Comparison of ENCODE assay signal across 13 mouse cellular contexts in genomic region chr2:163641681-163642080, GRCm38 (mm10). TPM values are rescaled to one million over a fixed set of nuclear protein-coding genes. Genes with fewer than 3 reads are reported as not detected.
DNase-seq lines count a peak whose midpoint lies in the region; ATAC-seq and TF ChIP-seq lines count a peak whose summit lies in the region.
"Had no signal": no experiment of that assay in that cellular context is flagged by ENCODE, and none has a peak within 500 bp of the region (broad histone marks: within the 10 kb centered on the region; RNA-seq: fewer than 3 reads in every experiment).

No protein-coding gene starts in this region.

- H3K4me2 ChIP-seq in heart, embryonic 13.5 days, result peak overlapping the region; percentile 76
- no peak overlapping the region for H3K4me2 ChIP-seq in midbrain, postnatal 0 days (ENCODE audit: low read depth, low read length, poor library complexity, severe bottlenecking)
- H3K4me2 ChIP-seq in midbrain, embryonic 15.5 days, result no peak overlapping the region
- peak overlapping the region; percentile 26; the same call in 1 of the 2 replicates for H3K4me2 ChIP-seq in heart, postnatal 0 days (ENCODE audit: low read depth, low read length)
- no peak overlapping the region for H3K4me2 ChIP-seq in midbrain, embryonic 11.5 days

- no peak for DNase-seq in heart, postnatal 14 days
- DNase-seq in midbrain, postnatal 0 days (ENCODE audit: low spot score), result no peak
- DNase-seq in heart, postnatal 0 days (ENCODE audit: low spot score), result peak; percentile 49
- DNase-seq in thymus, postnatal 14 days, result no peak
- DNase-seq in midbrain, embryonic 11.5 days (ENCODE audit: low spot score, missing footprints), result no peak
- DNase-seq: cerebellum, adult 18-20 months; right cerebral cortex, postnatal 14 days; thymus, postnatal 25 days had no signal

- H3K4me3 ChIP-seq in heart, embryonic 13.5 days, result peak overlapping the region; percentile 97
- H3K4me3 ChIP-seq in midbrain, postnatal 0 days (ENCODE audit: low read depth, low read length), result no peak overlapping the region
- no peak overlapping the region for H3K4me3 ChIP-seq in midbrain, embryonic 15.5 days
- no peak overlapping the region for H3K4me3 ChIP-seq in heart, postnatal 0 days (ENCODE audit: low read depth, low read length)
- 0 out of 2 replicates have a peak overlapping the region, but pooled peaks have one; percentile 7 for H3K4me3 ChIP-seq in small intestine, adult 2 months (ENCODE audit: low read depth, low read length)
- no peak overlapping the region for H3K4me3 ChIP-seq in midbrain, embryonic 11.5 days (ENCODE audit: low read depth, low read length)
- H3K4me3 ChIP-seq: forebrain, embryonic 10.5 days had no signal

- H3K27me3 ChIP-seq in heart, embryonic 13.5 days (replicated peaks), result no peaks in the 10 kb centered on the region
- no peaks in the 10 kb centered on the region for H3K27me3 ChIP-seq in midbrain, postnatal 0 days (ENCODE audit: insufficient read depth, low read length)
- no peaks in the 10 kb centered on the region for H3K27me3 ChIP-seq in midbrain, embryonic 15.5 days (replicated peaks)
- H3K27me3 ChIP-seq in heart, postnatal 0 days (ENCODE audit: control insufficient read depth, insufficient read depth, low read length), result no peaks in the 10 kb centered on the region
- H3K27me3 ChIP-seq in small intestine, adult 2 months (ENCODE audit: control insufficient read depth, insufficient read depth, low read length), result no peaks in the 10 kb centered on the region
- no peaks in the 10 kb centered on the region for H3K27me3 ChIP-seq in midbrain, embryonic 11.5 days (ENCODE audit: control insufficient read depth, insufficient read depth, low read length)

- intact Hi-C loops in heart, postnatal 14 days (cut with DNase I), result loop anchor here (10.0 kb wide), 1 partner anchor 143 kb away; no protein-coding TSS in a partner anchor

- peak overlapping the region; percentile 100 for H3K27ac ChIP-seq in heart, embryonic 13.5 days (replicated peaks)
- no peak overlapping the region for H3K27ac ChIP-seq in midbrain, postnatal 0 days (ENCODE audit: low read depth, low read length)
- H3K27ac ChIP-seq in midbrain, embryonic 15.5 days, result no peak overlapping the region
- H3K27ac ChIP-seq in heart, postnatal 0 days (ENCODE audit: low read depth), result peak overlapping the region; percentile 35
- H3K27ac ChIP-seq in small intestine, adult 2 months (ENCODE audit: insufficient read depth, low read depth, low read length), result peak overlapping the region; percentile 100
- no peak overlapping the region for H3K27ac ChIP-seq in midbrain, embryonic 11.5 days (ENCODE audit: low read depth, low read length)
- H3K27ac ChIP-seq: forebrain, embryonic 10.5 days had no signal

- H3K4me1 ChIP-seq in heart, embryonic 13.5 days, result peaks cover 82% of the 10 kb centered on the region
- H3K4me1 ChIP-seq in midbrain, postnatal 0 days (ENCODE audit: insufficient read depth, low read length), result peaks cover 5% of the 10 kb centered on the region
- peaks cover 26% of the 10 kb centered on the region for H3K4me1 ChIP-seq in midbrain, embryonic 15.5 days
- H3K4me1 ChIP-seq in heart, postnatal 0 days (ENCODE audit: control insufficient read depth, insufficient read depth), result peaks cover 68% of the 10 kb centered on the region
- H3K4me1 ChIP-seq in small intestine, adult 2 months (ENCODE audit: control insufficient read depth, insufficient read depth, insufficient read length, low read length), result peaks cover 17% of the 10 kb centered on the region; the same call in 1 of the 2 replicates
- H3K4me1 ChIP-seq in midbrain, embryonic 11.5 days (ENCODE audit: control insufficient read depth, insufficient read depth, low read length), result peaks cover 12% of the 10 kb centered on the region

- ATAC-seq in heart, embryonic 13.5 days (ENCODE audit: extremely low read depth, insufficient number of reproducible peaks, low FRiP score, low TSS enrichment), result no peak
- no peak for ATAC-seq in midbrain, postnatal 0 days (ENCODE audit: low FRiP score)
- no peak for ATAC-seq in midbrain, embryonic 15.5 days (replicated peaks)
- no peak for ATAC-seq in heart, postnatal 0 days (ENCODE audit: insufficient read depth, low read depth)
- no peak for ATAC-seq in midbrain, embryonic 11.5 days (ENCODE audit: low FRiP score)
- ATAC-seq: activated CD4-positive, CD25-positive, alpha-beta regulatory T cell, adult 4 months had no signal

- 42% methylated on average over 3 of the region's 3 CpGs for WGBS in heart, embryonic 13.5 days
- WGBS in midbrain, postnatal 0 days, result 84% methylated on average over 3 of the region's 3 CpGs
- 90% methylated on average over 3 of the region's 3 CpGs for WGBS in midbrain, embryonic 15.5 days
- WGBS in heart, postnatal 0 days, result 40% methylated on average over 3 of the region's 3 CpGs
- 18% methylated on average over 3 of the region's 3 CpGs for WGBS in small intestine, adult 2 months
- WGBS in midbrain, embryonic 11.5 days, result 86% methylated on average over 3 of the region's 3 CpGs

- no peak for TF ChIP-seq POLR2A in small intestine, adult 2 months (IDR thresholded peaks at IDR 0.05; ENCODE audit: low read depth, low read length)

- peak overlapping the region; percentile 67 for H3K9ac ChIP-seq in heart, embryonic 13.5 days
- H3K9ac ChIP-seq in midbrain, postnatal 0 days (replicated peaks; ENCODE audit: low read length, poor library complexity, severe bottlenecking), result no peak overlapping the region
- no peak overlapping the region for H3K9ac ChIP-seq in midbrain, embryonic 15.5 days
- no peak overlapping the region for H3K9ac ChIP-seq in heart, postnatal 0 days (replicated peaks; ENCODE audit: low read depth, low read length)
- no peak overlapping the region for H3K9ac ChIP-seq in midbrain, embryonic 11.5 days (ENCODE audit: low read length)

- no peak for TF ChIP-seq EP300 in heart, postnatal 0 days (IDR thresholded peaks at IDR 0.05; ENCODE audit: low read depth)

- peak; percentile 3; the same call in 1 of the 2 replicates for TF ChIP-seq CTCF in midbrain, postnatal 0 days (IDR thresholded peaks at IDR 0.05)
- no peak for TF ChIP-seq CTCF in heart, postnatal 0 days (IDR thresholded peaks at IDR 0.05; ENCODE audit: low read depth)
- TF ChIP-seq CTCF in small intestine, adult 2 months (IDR thresholded peaks at IDR 0.05; ENCODE audit: extremely low read depth, insufficient read length, insufficient replicate concordance, low read depth, low read length), result no peak

- peaks cover 24% of the 10 kb centered on the region for H3K36me3 ChIP-seq in heart, embryonic 13.5 days
- H3K36me3 ChIP-seq in midbrain, postnatal 0 days (ENCODE audit: insufficient read depth, low read length), result no peaks in the 10 kb centered on the region
- 0 out of 2 replicates have a peak, but pooled peaks cover under 1% of the 10 kb centered on the region for H3K36me3 ChIP-seq in midbrain, embryonic 15.5 days (replicated peaks)
- 0 out of 2 replicates have a peak, but pooled peaks cover 6% of the 10 kb centered on the region for H3K36me3 ChIP-seq in heart, postnatal 0 days (replicated peaks; ENCODE audit: control insufficient read depth, insufficient read depth, low read length)
- peaks cover 38% of the 10 kb centered on the region for H3K36me3 ChIP-seq in small intestine, adult 2 months (ENCODE audit: control insufficient read depth, insufficient read depth, low read length)
- no peaks in the 10 kb centered on the region for H3K36me3 ChIP-seq in midbrain, embryonic 11.5 days (ENCODE audit: control insufficient read depth, insufficient read depth, low read length)

- no peaks in the 10 kb centered on the region for H3K9me3 ChIP-seq in heart, embryonic 13.5 days
- no peaks in the 10 kb centered on the region for H3K9me3 ChIP-seq in midbrain, postnatal 0 days (ENCODE audit: low read length)
- no peaks in the 10 kb centered on the region for H3K9me3 ChIP-seq in midbrain, embryonic 15.5 days
- H3K9me3 ChIP-seq in heart, postnatal 0 days (replicated peaks; ENCODE audit: control insufficient read depth, low read length), result no peaks in the 10 kb centered on the region
- H3K9me3 ChIP-seq in midbrain, embryonic 11.5 days (ENCODE audit: control insufficient read depth, low read length), result no peaks in the 10 kb centered on the region
- H3K9me3 ChIP-seq: forebrain, embryonic 10.5 days had no signal

RNA-seq across cellular contexts. Expression of gene Serinc3, which starts 3.2 kb away (rescaled TPM):
- 50.1 and 51.8 TPM in 2 replicates for polyA plus RNA-seq in heart, embryonic 13.5 days (2015; fragmentation: Nextera tagmentation; extraction: Ambion mirVana)
- total RNA-seq in heart, postnatal 14 days (2021), result 100 to 1,000 TPM; 360 to 363 TPM
- total RNA-seq in midbrain, postnatal 0 days (2014; rRNA removed), result 96.1 and 101 TPM in 2 replicates
- polyA plus RNA-seq in midbrain, postnatal 0 days (2015; fragmentation: Nextera tagmentation; extraction: Ambion mirVana), result 35.9 and 36.9 TPM in 2 replicates
- 33.0 and 35.9 TPM in 2 replicates for polyA plus RNA-seq in midbrain, embryonic 15.5 days (2015; fragmentation: Nextera tagmentation; extraction: Ambion mirVana)
- 181 and 193 TPM in 2 replicates for total RNA-seq in heart, postnatal 0 days (2014; rRNA removed; ENCODE audit: low replicate concordance)
- polyA plus RNA-seq in heart, postnatal 0 days (2015; fragmentation: Nextera tagmentation; extraction: Ambion mirVana), result 61.3 and 62.4 TPM in 2 replicates
- 121 and 262 TPM in 2 replicates for polyA plus RNA-seq in small intestine, adult 2 months (2012; rRNA removed)
- 35.0 and 38.8 TPM in 2 replicates for polyA plus RNA-seq in midbrain, embryonic 11.5 days (2014; fragmentation: Nextera tagmentation; extraction: Ambion mirVana)

RNA-seq across cellular contexts. Expression of gene Pkig, which starts 16.5 kb away (rescaled TPM):
- polyA plus RNA-seq in heart, embryonic 13.5 days (2015; fragmentation: Nextera tagmentation; extraction: Ambion mirVana), result 233 and 270 TPM in 2 replicates
- 100 to 1,000 TPM; 183 to 188 TPM for total RNA-seq in heart, postnatal 14 days (2021)
- 90.5 and 102 TPM in 2 replicates for total RNA-seq in midbrain, postnatal 0 days (2014; rRNA removed)
- polyA plus RNA-seq in midbrain, postnatal 0 days (2015; fragmentation: Nextera tagmentation; extraction: Ambion mirVana), result 153 and 161 TPM in 2 replicates
- polyA plus RNA-seq in midbrain, embryonic 15.5 days (2015; fragmentation: Nextera tagmentation; extraction: Ambion mirVana), result 125 TPM in 2 replicates
- total RNA-seq in heart, postnatal 0 days (2014; rRNA removed; ENCODE audit: low replicate concordance), result 363 and 431 TPM in 2 replicates
- polyA plus RNA-seq in heart, postnatal 0 days (2015; fragmentation: Nextera tagmentation; extraction: Ambion mirVana), result 495 and 511 TPM in 2 replicates
- 82.0 and 143 TPM in 2 replicates for polyA plus RNA-seq in small intestine, adult 2 months (2012; rRNA removed)
- 153 and 162 TPM in 2 replicates for polyA plus RNA-seq in midbrain, embryonic 11.5 days (2014; fragmentation: Nextera tagmentation; extraction: Ambion mirVana)

RNA-seq across cellular contexts. Expression of gene Ttpal, which starts 39.6 kb away (rescaled TPM):
- polyA plus RNA-seq in heart, embryonic 13.5 days (2015; fragmentation: Nextera tagmentation; extraction: Ambion mirVana), result 18.8 and 19.3 TPM in 2 replicates
- 10 to 100 TPM; 13.6 to 13.9 TPM for total RNA-seq in heart, postnatal 14 days (2021)
- total RNA-seq in midbrain, postnatal 0 days (2014; rRNA removed), result 76.2 and 91.9 TPM in 2 replicates
- polyA plus RNA-seq in midbrain, postnatal 0 days (2015; fragmentation: Nextera tagmentation; extraction: Ambion mirVana), result 33.5 and 34.7 TPM in 2 replicates
- 47.1 and 50.2 TPM in 2 replicates for polyA plus RNA-seq in midbrain, embryonic 15.5 days (2015; fragmentation: Nextera tagmentation; extraction: Ambion mirVana)
- total RNA-seq in heart, postnatal 0 days (2014; rRNA removed; ENCODE audit: low replicate concordance), result 14.5 and 58.3 TPM in 2 replicates
- polyA plus RNA-seq in heart, postnatal 0 days (2015; fragmentation: Nextera tagmentation; extraction: Ambion mirVana), result 8.8 TPM in 2 replicates
- 8.3 and 16.0 TPM in 2 replicates for polyA plus RNA-seq in small intestine, adult 2 months (2012; rRNA removed)
- 39.9 and 44.5 TPM in 2 replicates for polyA plus RNA-seq in midbrain, embryonic 11.5 days (2014; fragmentation: Nextera tagmentation; extraction: Ambion mirVana)

Comparison
In these comparisons a context has a peak if more than half of its experiments do, and no peak if none do; other contexts are left out.
1. H3K4me3 ChIP-seq: peak in heart, embryonic 13.5 days (single experiment) and small intestine, adult 2 months (single experiment); none in midbrain, postnatal 0 days (single experiment), midbrain, embryonic 15.5 days (single experiment), heart, postnatal 0 days (single experiment) and midbrain, embryonic 11.5 days (single experiment).
2. H3K27ac ChIP-seq: peak in heart, embryonic 13.5 days (single experiment), heart, postnatal 0 days (single experiment) and small intestine, adult 2 months (single experiment); none in midbrain, postnatal 0 days (single experiment), midbrain, embryonic 15.5 days (single experiment) and midbrain, embryonic 11.5 days (single experiment).
3. H3K4me2 ChIP-seq: peak in heart, embryonic 13.5 days (single experiment) and heart, postnatal 0 days (single experiment); none in midbrain, postnatal 0 days (single experiment), midbrain, embryonic 15.5 days (single experiment) and midbrain, embryonic 11.5 days (single experiment).